Mouse (Mus musculus): ENCODE results near the gene Accsl. TPM values are rescaled to one million over a fixed set of nuclear protein-coding genes. Genes with fewer than 3 reads are reported as not detected.

The Accsl gene
- total RNA-seq (2023) = not detected

DNA sequence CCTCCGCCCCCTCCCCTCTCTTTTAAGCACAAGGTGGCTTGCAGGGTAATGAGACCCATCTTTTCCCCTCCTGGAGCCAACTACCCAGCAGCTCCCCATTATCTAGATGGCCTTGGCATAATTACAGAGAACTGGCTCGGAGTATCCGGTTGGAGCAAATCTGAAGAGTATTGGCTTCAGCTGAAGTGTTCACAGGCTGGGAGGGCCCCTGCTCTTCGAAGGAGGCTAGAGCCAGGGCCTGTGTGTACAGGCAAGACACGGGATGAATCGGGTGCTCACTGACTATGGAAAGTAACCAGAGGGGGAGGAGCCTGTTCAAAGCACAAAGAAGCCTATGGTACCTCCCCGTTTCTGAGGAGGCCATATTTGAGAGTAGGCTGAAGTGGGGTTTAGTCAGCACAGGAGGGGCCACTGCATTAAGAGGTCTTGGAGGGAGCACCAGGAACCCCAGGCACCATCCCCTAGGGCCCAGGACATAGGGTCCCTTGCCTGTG is at the start of gene Accsl:
Gene Accsl (minus strand): TSS at position 51 of the 494 bp plus-strand sequence.

DNA sequence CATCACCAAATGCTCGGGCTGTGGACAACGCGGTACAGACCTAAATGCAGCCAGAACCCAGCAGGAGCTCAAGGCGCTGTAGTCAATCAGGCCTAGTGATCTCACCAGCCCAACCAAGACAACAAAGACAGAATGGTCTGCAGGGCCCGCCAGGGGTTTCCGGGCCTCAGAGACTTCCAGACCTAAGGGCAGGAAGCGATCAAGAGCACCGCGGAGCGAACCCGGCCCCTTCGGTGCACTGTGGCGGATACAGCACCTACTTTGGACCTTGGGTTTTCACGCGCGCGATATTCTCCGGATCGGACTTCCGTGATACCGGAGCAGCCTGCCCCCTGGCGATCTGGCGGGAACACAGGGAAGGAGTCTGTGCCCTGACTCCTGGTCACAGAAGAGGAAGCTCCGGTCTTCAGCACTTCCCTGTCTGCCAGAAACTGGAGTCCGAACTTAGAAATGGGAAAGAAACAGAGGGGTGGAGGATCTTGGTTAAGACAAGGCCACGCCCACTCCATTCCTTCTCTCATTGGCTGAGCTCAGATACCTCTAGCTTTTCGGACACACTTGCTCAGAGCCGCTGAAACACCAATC is 19.4 kb downstream of the Accsl start, which contains the start of gene Accs:
Gene Accs (minus strand): TSS at position 439 of the 585 bp plus-strand sequence.

DNA sequence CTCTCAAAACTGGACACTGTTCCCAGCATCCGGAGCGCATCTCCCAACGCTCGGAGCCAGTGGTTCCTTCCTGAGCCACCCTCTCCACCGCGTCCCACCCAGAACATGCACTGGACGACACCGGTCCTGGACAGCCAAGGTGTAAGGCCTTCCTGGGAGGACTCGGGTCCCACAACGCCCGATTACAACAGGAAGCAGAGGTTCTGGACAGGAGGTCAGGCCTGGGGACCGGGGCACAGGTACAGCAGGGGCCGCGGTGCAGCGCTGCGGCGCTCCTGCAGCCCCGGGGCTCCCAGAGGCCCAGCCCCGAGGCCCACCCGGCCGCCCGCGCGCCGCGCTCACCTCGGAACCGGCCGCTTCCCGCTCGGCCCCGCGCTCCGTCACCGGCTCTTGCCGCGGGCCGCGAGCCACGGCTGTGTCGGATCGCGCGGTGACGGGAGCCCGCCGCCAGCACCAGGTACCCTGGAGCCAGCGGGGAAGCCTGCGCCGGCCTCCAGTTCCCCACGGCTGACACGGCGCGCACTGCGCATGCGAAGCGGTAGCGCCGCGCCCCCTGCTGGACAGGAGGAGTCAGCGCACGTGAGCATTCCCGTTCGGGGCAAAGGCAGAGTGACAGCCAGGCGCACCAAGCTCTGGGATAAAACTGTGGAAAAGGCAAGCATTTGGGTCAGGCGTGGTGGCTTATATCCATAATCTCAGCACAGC is 46.8 kb downstream of the Accsl start, which contains the start of gene Ext2:
Gene Ext2 (minus strand): TSS at position 524 of the 705 bp plus-strand sequence.

Other genes with a start within 250 kb of the Accsl start
- not detected for gene Alx4, start 226.8 kb downstream of the Accsl start, total RNA-seq (2023)
- 10 to 100 TPM; 61.0 to 68.1 TPM for gene Ext2, start 46.6 kb downstream of the Accsl start, total RNA-seq (2023)
- gene Accs, start 19.2 kb downstream of the Accsl start, total RNA-seq (2023) = 10 to 100 TPM; 32.3 to 33.5 TPM
- gene Gm13889, start 88.0 kb upstream of the Accsl start, total RNA-seq (2023) = not detected
- gene Gm27027, start 127.2 kb upstream of the Accsl start, total RNA-seq (2023) = not detected
- 10 to 100 TPM; 50.7 to 58.8 TPM for gene Alkbh3, start 141.7 kb upstream of the Accsl start, total RNA-seq (2023)